Mouse (Mus musculus): Measurements from ENCODE around the gene Zfp692. TPM values are rescaled to one million over a fixed set of nuclear protein-coding genes. Genes with fewer than 3 reads are reported as not detected.

The Zfp692 gene
- polyA plus RNA-seq, 1 experiment, result 21.1 TPM

- Histone ChIP-seq H3K27ac (ENCODE audit: insufficient read depth, low read length) (no peak overlapping the region), H3K4me3 (ENCODE audit: low read depth, low read length) (no peak overlapping the region), H3K9ac (ENCODE audit: low read depth, poor library complexity, severe bottlenecking) (no peak overlapping the region), H3K27me3 (ENCODE audit: control insufficient read depth, insufficient read depth, low read length, poor library complexity, severe bottlenecking) (no peaks in the 10 kb centered on the region), H3K36me3 (ENCODE audit: control insufficient read depth, insufficient read depth, low read length, poor library complexity, severe bottlenecking) (peaks cover 9% of the 10 kb centered on the region), H3K4me1 (ENCODE audit: control insufficient read depth, insufficient read depth, low read length) (no peaks in the 10 kb centered on the region), H3K9me3 (replicated peaks; ENCODE audit: control insufficient read depth, insufficient read depth, low read length, poor library complexity, severe bottlenecking) (no peaks in the 10 kb centered on the region)
- no peak for TF ChIP-seq CTCF (IDR thresholded peaks at IDR 0.05; ENCODE audit: low read depth, low read length)
- TF ChIP-seq EP300 (IDR thresholded peaks at IDR 0.05; ENCODE audit: insufficient read depth, low read depth, low read length), result no peak
- no peak for TF ChIP-seq POLR2A (IDR thresholded peaks at IDR 0.05; ENCODE audit: insufficient read depth, low read length)
These were observed 1.8 kb downstream of the Zfp692 start for GRCm38 (mm10) chr11:58308661-58309060.

- no peaks in the 10 kb centered on the region for H3K9me3 ChIP-seq (replicated peaks; ENCODE audit: control insufficient read depth, insufficient read depth, low read length, poor library complexity, severe bottlenecking)
- H3K27me3 ChIP-seq (ENCODE audit: control insufficient read depth, insufficient read depth, low read length, poor library complexity, severe bottlenecking), result no peaks in the 10 kb centered on the region
- no peaks in the 10 kb centered on the region for H3K4me1 ChIP-seq (ENCODE audit: control insufficient read depth, insufficient read depth, low read length)
- no peak overlapping the region for H3K9ac ChIP-seq (ENCODE audit: low read depth, poor library complexity, severe bottlenecking)
- H3K36me3 ChIP-seq (ENCODE audit: control insufficient read depth, insufficient read depth, low read length, poor library complexity, severe bottlenecking), result peaks cover 19% of the 10 kb centered on the region
- TF ChIP-seq CTCF (IDR thresholded peaks at IDR 0.05; ENCODE audit: low read depth, low read length) (no peak), EP300 (IDR thresholded peaks at IDR 0.05; ENCODE audit: insufficient read depth, low read depth, low read length) (no peak), POLR2A (IDR thresholded peaks at IDR 0.05; ENCODE audit: insufficient read depth, low read length) (no peak)
- H3K27ac ChIP-seq (ENCODE audit: insufficient read depth, low read length), result no peak overlapping the region
- no peak overlapping the region for H3K4me3 ChIP-seq (ENCODE audit: low read depth, low read length)
These were observed 7.2 kb downstream of the Zfp692 start for GRCm38 (mm10) chr11:58314069-58314468.

- H3K27ac ChIP-seq (ENCODE audit: insufficient read depth, low read length), result no peak overlapping the region
- H3K9ac ChIP-seq (ENCODE audit: low read depth, poor library complexity, severe bottlenecking), result no peak overlapping the region
- H3K27me3 ChIP-seq (ENCODE audit: control insufficient read depth, insufficient read depth, low read length, poor library complexity, severe bottlenecking), result no peaks in the 10 kb centered on the region
- peaks cover 15% of the 10 kb centered on the region; the same call in 1 of the 2 replicates for H3K36me3 ChIP-seq (ENCODE audit: control insufficient read depth, insufficient read depth, low read length, poor library complexity, severe bottlenecking)
- H3K9me3 ChIP-seq (replicated peaks; ENCODE audit: control insufficient read depth, insufficient read depth, low read length, poor library complexity, severe bottlenecking), result no peaks in the 10 kb centered on the region
- TF ChIP-seq CTCF (IDR thresholded peaks at IDR 0.05; ENCODE audit: low read depth, low read length), result no peak
- TF ChIP-seq POLR2A (IDR thresholded peaks at IDR 0.05; ENCODE audit: insufficient read depth, low read length), result no peak
- no peak for TF ChIP-seq EP300 (IDR thresholded peaks at IDR 0.05; ENCODE audit: insufficient read depth, low read depth, low read length)
- H3K4me3 ChIP-seq (ENCODE audit: low read depth, low read length), result no peak overlapping the region
- no peaks in the 10 kb centered on the region for H3K4me1 ChIP-seq (ENCODE audit: control insufficient read depth, insufficient read depth, low read length)
These were observed 8.8 kb downstream of the Zfp692 start for GRCm38 (mm10) chr11:58315536-58316168.

GRCm38 (mm10) chr11:58316344-58316743, 9.5 kb downstream of the Zfp692 start:
- Histone ChIP-seq H3K27ac (ENCODE audit: insufficient read depth, low read length) (no peak overlapping the region), H3K9ac (ENCODE audit: low read depth, poor library complexity, severe bottlenecking) (peak overlapping the region; percentile 19; the same call in 1 of the 2 replicates), H3K36me3 (ENCODE audit: control insufficient read depth, insufficient read depth, low read length, poor library complexity, severe bottlenecking) (peaks cover 14% of the 10 kb centered on the region; the same call in 1 of the 2 replicates), H3K4me3 (ENCODE audit: low read depth, low read length) (peak overlapping the region; percentile 34), H3K4me1 (ENCODE audit: control insufficient read depth, insufficient read depth, low read length) (no peaks in the 10 kb centered on the region), H3K9me3 (replicated peaks; ENCODE audit: control insufficient read depth, insufficient read depth, low read length, poor library complexity, severe bottlenecking) (no peaks in the 10 kb centered on the region), H3K27me3 (ENCODE audit: control insufficient read depth, insufficient read depth, low read length, poor library complexity, severe bottlenecking) (no peaks in the 10 kb centered on the region)
- no peak for TF ChIP-seq EP300 (IDR thresholded peaks at IDR 0.05; ENCODE audit: insufficient read depth, low read depth, low read length)

GRCm38 (mm10) chr11:58316768-58317390, 10.0 kb downstream of the Zfp692 start:
- Histone ChIP-seq H3K4me3 (ENCODE audit: low read depth, low read length) (peak overlapping the region; percentile 34), H3K9ac (ENCODE audit: low read depth, poor library complexity, severe bottlenecking) (peak overlapping the region; percentile 19; the same call in 1 of the 2 replicates), H3K9me3 (replicated peaks; ENCODE audit: control insufficient read depth, insufficient read depth, low read length, poor library complexity, severe bottlenecking) (no peaks in the 10 kb centered on the region), H3K4me1 (ENCODE audit: control insufficient read depth, insufficient read depth, low read length) (no peaks in the 10 kb centered on the region), H3K27me3 (ENCODE audit: control insufficient read depth, insufficient read depth, low read length, poor library complexity, severe bottlenecking) (no peaks in the 10 kb centered on the region), H3K36me3 (ENCODE audit: control insufficient read depth, insufficient read depth, low read length, poor library complexity, severe bottlenecking) (peaks cover 11% of the 10 kb centered on the region; the same call in 1 of the 2 replicates), H3K27ac (ENCODE audit: insufficient read depth, low read length) (no peak overlapping the region)
- no peak for TF ChIP-seq CTCF (IDR thresholded peaks at IDR 0.05; ENCODE audit: low read depth, low read length)
- no peak for TF ChIP-seq EP300 (IDR thresholded peaks at IDR 0.05; ENCODE audit: insufficient read depth, low read depth, low read length)
- TF ChIP-seq POLR2A (IDR thresholded peaks at IDR 0.05; ENCODE audit: insufficient read depth, low read length), result no peak

Data from ES-Bruce4 (cell line).